Mouse (Mus musculus) embryonic facial prominence, embryonic 15.5 days (tissue): ENCODE data around the gene C1ql4. TPM values are rescaled to one million over a fixed set of nuclear protein-coding genes. Genes with fewer than 3 reads are reported as not detected.
"Not testable (repeated sequence)": the region's sequence is repeated elsewhere in the genome, so short reads cannot be mapped to it uniquely, and the experiment has no call there.

Experiments
- ATAC-seq: fragments of 200-750 bp; cut with Nextera tagmentation; 2 replicates; pipeline ENCODE4 v1.8.0; 2017; ENCODE audit warnings: low read depth, moderate TSS enrichment; ENCODE audit not compliant: insufficient number of reproducible peaks, low FRiP score, low TSS enrichment
- H3K27ac ChIP-seq: fragments of 300-500 bp; sonication (generic); replicated peaks from 2 replicates; pipeline ENCODE4 v1.5.1; 2015; ENCODE audit warnings: mild to moderate bottlenecking, inconsistent platforms
- H3K27me3 ChIP-seq: fragments of 300-500 bp; sonication (generic); 2 replicates; pipeline ENCODE4 v1.6.1; 2015; ENCODE audit warnings: inconsistent platforms
- H3K36me3 ChIP-seq: fragments of 300-500 bp; sonication (generic); 2 replicates; pipeline ENCODE4 v1.6.1; 2015; ENCODE audit warnings: mild to moderate bottlenecking, inconsistent platforms
- H3K4me1 ChIP-seq: fragments of 300-500 bp; sonication (generic); 2 replicates; pipeline ENCODE4 v1.6.1; 2015; ENCODE audit warnings: inconsistent platforms
- H3K4me2 ChIP-seq: fragments of 300-500 bp; sonication (generic); replicated peaks from 2 replicates; pipeline ENCODE4 v1.6.1; 2015; ENCODE audit warnings: mild to moderate bottlenecking, inconsistent platforms
- H3K4me3 ChIP-seq: fragments of 300-500 bp; sonication (generic); replicated peaks from 2 replicates; pipeline ENCODE4 v1.5.1; 2015; ENCODE audit warnings: mild to moderate bottlenecking, inconsistent platforms
- H3K9ac ChIP-seq: fragments of 300-500 bp; sonication (generic); 2 replicates; pipeline ENCODE4 v1.6.1; 2015; ENCODE audit warnings: inconsistent platforms
- H3K9me3 ChIP-seq: fragments of 300-500 bp; sonication (generic); replicated peaks from 2 replicates; pipeline ENCODE4 v1.6.1; 2016; ENCODE audit warnings: inconsistent platforms
- WGBS: fragments of 180-500 bp; shearing (Covaris S2); methylation state at CpG from one replicate; pipeline ENCODE4 v1.1.7; 2015; 5-methylcytosine and 5-hydroxymethylcytosine counted together
- polyA plus RNA-seq: library from polyadenylated mRNA; unstranded; fragments of >200 nt; fragmentation: Nextera tagmentation; extraction: Ambion mirVana; gene quantifications from 2 replicates; pipeline ENCODE4 v1.2.1, GENCODE M21; 2015

C1ql4 gene
- polyA plus RNA-seq, 1 experiment from 2014 or later = 0.17 TPM

- Histone ChIP-seq H3K9me3 (no peaks in the 10 kb centered on the region), H3K27ac (no peak overlapping the region), H3K9ac (no peak overlapping the region), H3K4me1 (peaks cover 26% of the 10 kb centered on the region), H3K36me3 (peaks cover 15% of the 10 kb centered on the region), H3K4me3 (no peak overlapping the region), H3K27me3 (peaks cover 63% of the 10 kb centered on the region), H3K4me2 (no peak overlapping the region)
- 11% methylated on average over 19 of the region's 19 CpGs for WGBS
- no peak for ATAC-seq
These were observed 3.0 kb downstream of the C1ql4 start for GRCm38 (mm10) chr15:99084618-99085017.

- H3K9ac ChIP-seq = no peak overlapping the region
- H3K27me3 ChIP-seq = peaks cover 57% of the 10 kb centered on the region
- no peak overlapping the region for H3K4me2 ChIP-seq
- H3K36me3 ChIP-seq = peaks cover 15% of the 10 kb centered on the region
- 13% methylated on average over 11 of the region's 11 CpGs for WGBS
- no peaks in the 10 kb centered on the region for H3K9me3 ChIP-seq
- H3K4me1 ChIP-seq = peaks cover 24% of the 10 kb centered on the region
- ATAC-seq = no peak
- H3K4me3 ChIP-seq = no peak overlapping the region
- H3K27ac ChIP-seq = no peak overlapping the region
These were observed 3.6 kb downstream of the C1ql4 start for GRCm38 (mm10) chr15:99083867-99084557.

- ATAC-seq = no peak
- 72% methylated on average over 9 of the region's 9 CpGs for WGBS
- peaks cover 50% of the 10 kb centered on the region for H3K27me3 ChIP-seq
These were observed 4.4 kb downstream of the C1ql4 start for GRCm38 (mm10) chr15:99083258-99083657.

GRCm38 (mm10) chr15:99082840-99083239, 4.8 kb downstream of the C1ql4 start:
- peaks cover 45% of the 10 kb centered on the region for H3K27me3 ChIP-seq
- ATAC-seq = no peak
- 89% methylated on average over 16 of the region's 16 CpGs for WGBS
- no peak overlapping the region for H3K27ac ChIP-seq
- H3K9ac ChIP-seq = no peak overlapping the region
- H3K4me1 ChIP-seq = peaks cover 16% of the 10 kb centered on the region
- no peak overlapping the region for H3K4me3 ChIP-seq
- no peak overlapping the region for H3K4me2 ChIP-seq
- H3K36me3 ChIP-seq = peaks cover 22% of the 10 kb centered on the region
- H3K9me3 ChIP-seq = no peaks in the 10 kb centered on the region

More at GRCm38 (mm10) chr15:99083258-99083657, 4.4 kb downstream of the C1ql4 start:
- Histone ChIP-seq H3K4me1 (peaks cover 17% of the 10 kb centered on the region), H3K36me3 (peaks cover 19% of the 10 kb centered on the region), H3K4me2 (no peak overlapping the region), H3K9ac (no peak overlapping the region), H3K4me3 (no peak overlapping the region), H3K9me3 (no peaks in the 10 kb centered on the region), H3K27ac (no peak overlapping the region)

- H3K36me3 ChIP-seq = peaks cover 26% of the 10 kb centered on the region
- no peaks in the 10 kb centered on the region for H3K9me3 ChIP-seq
- no peak overlapping the region for H3K4me2 ChIP-seq
- no peak for ATAC-seq
- no peak overlapping the region for H3K4me3 ChIP-seq
- H3K4me1 ChIP-seq = peaks cover 16% of the 10 kb centered on the region; the same call in 1 of the 2 replicates
- H3K9ac ChIP-seq = no peak overlapping the region
- H3K27me3 ChIP-seq = peaks cover 40% of the 10 kb centered on the region
- 91% methylated on average over 12 of the region's 12 CpGs for WGBS
- no peak overlapping the region for H3K27ac ChIP-seq
These were observed 5.3 kb downstream of the C1ql4 start for GRCm38 (mm10) chr15:99082322-99082721.

- 84% methylated on average over 3 of the region's 3 CpGs for WGBS
- peaks cover 26% of the 10 kb centered on the region for H3K36me3 ChIP-seq
- H3K4me3 ChIP-seq = no peak overlapping the region
- no peak overlapping the region for H3K27ac ChIP-seq
- no peak overlapping the region for H3K4me2 ChIP-seq
- peaks cover 16% of the 10 kb centered on the region for H3K27me3 ChIP-seq
- H3K4me1 ChIP-seq = peaks cover 33% of the 10 kb centered on the region
- H3K9ac ChIP-seq = no peak overlapping the region
- no peaks in the 10 kb centered on the region for H3K9me3 ChIP-seq
- no peak for ATAC-seq
These were observed 7.8 kb downstream of the C1ql4 start for GRCm38 (mm10) chr15:99079804-99080203.

GRCm38 (mm10) chr15:99078181-99078910, 9.3 kb downstream of the C1ql4 start:
- peaks cover 29% of the 10 kb centered on the region for H3K4me1 ChIP-seq
- ATAC-seq = no peak
- no peak overlapping the region for H3K4me2 ChIP-seq
- no peak overlapping the region for H3K9ac ChIP-seq
- H3K36me3 ChIP-seq = peaks cover 26% of the 10 kb centered on the region
- 0 out of 2 replicates have a peak, but pooled peaks cover 4% of the 10 kb centered on the region for H3K27me3 ChIP-seq
- no peaks in the 10 kb centered on the region for H3K9me3 ChIP-seq
- H3K27ac ChIP-seq = no peak overlapping the region
- WGBS = 49% methylated on average over 14 of the region's 15 CpGs
- no peak overlapping the region for H3K4me3 ChIP-seq

- over 99% methylated on average over 3 of the region's 3 CpGs for WGBS
- H3K9ac ChIP-seq = not testable (repeated sequence)
These were observed 11.6 kb downstream of the C1ql4 start for GRCm38 (mm10) chr15:99076011-99076410.

GRCm38 (mm10) chr15:99074600-99075333, 12.8 kb downstream of the C1ql4 start:
- Histone ChIP-seq H3K9ac (peak overlapping the region; percentile 69), H3K4me2 (peak overlapping the region; percentile 93), H3K36me3 (peaks cover 11% of the 10 kb centered on the region; the same call in 1 of the 2 replicates), H3K27ac (peak overlapping the region; percentile 99), H3K4me3 (peak overlapping the region; percentile 65), H3K4me1 (peaks cover 29% of the 10 kb centered on the region), H3K9me3 (no peaks in the 10 kb centered on the region), H3K27me3 (no peaks in the 10 kb centered on the region)
- ATAC-seq = peak; percentile 95
- under 1% methylated on average over 44 of the region's 44 CpGs for WGBS

More at GRCm38 (mm10) chr15:99076011-99076410, 11.6 kb downstream of the C1ql4 start:
- Histone ChIP-seq H3K4me2 (peak overlapping the region; percentile 93), H3K36me3 (peaks cover 11% of the 10 kb centered on the region; the same call in 1 of the 2 replicates), H3K4me1 (peaks cover 29% of the 10 kb centered on the region), H3K4me3 (peak overlapping the region; percentile 65)
- H3K9me3 ChIP-seq, ATAC-seq, H3K27ac ChIP-seq, H3K27me3 ChIP-seq: not testable (repeated sequence)

GRCm38 (mm10) chr15:99074019-99074599, 13.5 kb downstream of the C1ql4 start, which contains the start of gene Troap:
TSS of gene Troap (plus strand) at chr15:99074575.
- Histone ChIP-seq H3K27me3 (no peaks in the 10 kb centered on the region), H3K4me2 (peak within 1 kb of the TSS; percentile 93), H3K9me3 (no peaks in the 10 kb centered on the region), H3K4me3 (peak within 1 kb of the TSS; percentile 65), H3K9ac (peak within 1 kb of the TSS; percentile 69), H3K4me1 (peaks cover 29% of the 10 kb centered on the region), H3K27ac (peak within 1 kb of the TSS; percentile 99), H3K36me3 (peaks cover 11% of the 10 kb centered on the region; the same call in 1 of the 2 replicates)
- peak; percentile 15; the same call in 1 of the 2 replicates for ATAC-seq
- WGBS = 15% methylated on average over 9 of the region's 9 CpGs
